Mouse (Mus musculus) embryonic facial prominence, embryonic 12.5 days (tissue): ENCODE data around the gene Tgfbr3l. TPM values are rescaled to one million over a fixed set of nuclear protein-coding genes. Genes with fewer than 3 reads are reported as not detected.

Source experiments
- ATAC-seq: fragments of 200-750 bp; cut with Nextera tagmentation; 2 replicates; pipeline ENCODE4 v1.8.0; 2017; ENCODE audit not compliant: insufficient number of reproducible peaks, insufficient read depth, low FRiP score, low TSS enrichment
- H3K27ac ChIP-seq: fragments of 300-500 bp; sonication (generic); 2 replicates; pipeline ENCODE4 v1.5.1; 2016; ENCODE audit warnings: mild to moderate bottlenecking
- H3K27me3 ChIP-seq: fragments of 300-500 bp; sonication (generic); 2 replicates; pipeline ENCODE4 v1.6.1; 2016; ENCODE audit warnings: mild to moderate bottlenecking, moderate library complexity
- H3K36me3 ChIP-seq: fragments of 300-500 bp; sonication (generic); 2 replicates; pipeline ENCODE4 v1.6.1; 2016; ENCODE audit warnings: mild to moderate bottlenecking
- H3K4me1 ChIP-seq: fragments of 300-500 bp; sonication (generic); 2 replicates; pipeline ENCODE4 v1.6.1; 2016
- H3K4me2 ChIP-seq: fragments of 300-500 bp; sonication (generic); replicated peaks from 2 replicates; pipeline ENCODE4 v1.6.1; 2016; ENCODE audit warnings: mild to moderate bottlenecking, moderate library complexity
- H3K4me3 ChIP-seq: fragments of 300-500 bp; sonication (generic); 2 replicates; pipeline ENCODE4 v1.5.1; 2016; ENCODE audit warnings: mild to moderate bottlenecking
- H3K9ac ChIP-seq: fragments of 300-500 bp; sonication (generic); 2 replicates; pipeline ENCODE4 v1.6.1; 2016; ENCODE audit warnings: mild to moderate bottlenecking, moderate library complexity
- H3K9me3 ChIP-seq: fragments of 300-500 bp; sonication (generic); 2 replicates; pipeline ENCODE4 v1.6.1; 2016; ENCODE audit warnings: mild to moderate bottlenecking, moderate library complexity
- WGBS: fragments of 180-500 bp; shearing (Covaris S2); methylation state at CpG from one replicate; pipeline ENCODE4 v1.1.7; 2016; 5-methylcytosine and 5-hydroxymethylcytosine counted together
- polyA plus RNA-seq: library from polyadenylated mRNA; unstranded; fragments of >200 nt; fragmentation: Nextera tagmentation; extraction: Ambion mirVana; gene quantifications from 2 replicates; pipeline ENCODE4 v1.2.1, GENCODE M21; 2016

The Tgfbr3l gene
- polyA plus RNA-seq, 1 experiment from 2014 or later: 6.5 TPM

GRCm38 (mm10) chr8:4238434-4239192, 9.4 kb upstream of the Tgfbr3l start, which contains the start of the genes Map2k7 and Gm49320:
TSS of gene Map2k7 (plus strand) at chr8:4238740.
TSS of gene Gm49320 (plus strand) at chr8:4238865.
- Histone ChIP-seq H3K9ac (peak within 1 kb of the TSS; percentile 88), H3K27me3 (no peaks in the 10 kb centered on the region), H3K36me3 (peaks cover 26% of the 10 kb centered on the region), H3K4me3 (peak within 1 kb of the TSS; percentile 86), H3K27ac (peak within 1 kb of the TSS; percentile 96), H3K4me1 (peaks cover 20% of the 10 kb centered on the region), H3K4me2 (peak within 1 kb of the TSS; percentile 83), H3K9me3 (no peaks in the 10 kb centered on the region)
- peak; percentile 92 for ATAC-seq
- under 1% methylated on average over 64 of the region's 71 CpGs for WGBS

GRCm38 (mm10) chr8:4239193-4239890, 8.7 kb upstream of the Tgfbr3l start:
- Histone ChIP-seq H3K4me3 (peak overlapping the region; percentile 86), H3K27ac (peak overlapping the region; percentile 96), H3K4me1 (peaks cover 20% of the 10 kb centered on the region), H3K4me2 (peak overlapping the region; percentile 83), H3K9me3 (no peaks in the 10 kb centered on the region), H3K27me3 (no peaks in the 10 kb centered on the region), H3K9ac (peak overlapping the region; percentile 88), H3K36me3 (peaks cover 33% of the 10 kb centered on the region)
- WGBS: 16% methylated on average over 19 of the region's 19 CpGs
- ATAC-seq: peak; percentile 1; the same call in 1 of the 2 replicates

- WGBS: 95% methylated on average over 5 of the region's 5 CpGs
- Histone ChIP-seq H3K36me3 (peaks cover 86% of the 10 kb centered on the region), H3K27ac (no peak overlapping the region)
These were observed 3.0 kb upstream of the Tgfbr3l start for GRCm38 (mm10) chr8:4245061-4245460.

GRCm38 (mm10) chr8:4245737-4246136, 2.3 kb upstream of the Tgfbr3l start:
- Histone ChIP-seq H3K4me3 (no peak overlapping the region), H3K4me2 (no peak overlapping the region), H3K9me3 (no peaks in the 10 kb centered on the region), H3K9ac (no peak overlapping the region), H3K4me1 (peaks cover 24% of the 10 kb centered on the region), H3K27ac (no peak overlapping the region), H3K27me3 (no peaks in the 10 kb centered on the region), H3K36me3 (peaks cover 86% of the 10 kb centered on the region)
- no peak for ATAC-seq
- 82% methylated on average over 13 of the region's 13 CpGs for WGBS

More at GRCm38 (mm10) chr8:4245061-4245460, 3.0 kb upstream of the Tgfbr3l start:
- H3K4me2 ChIP-seq: no peak overlapping the region
- H3K27me3 ChIP-seq: no peaks in the 10 kb centered on the region
- peaks cover 22% of the 10 kb centered on the region for H3K4me1 ChIP-seq
- ATAC-seq: no peak
- H3K9ac ChIP-seq: no peak overlapping the region
- no peak overlapping the region for H3K4me3 ChIP-seq
- no peaks in the 10 kb centered on the region for H3K9me3 ChIP-seq

GRCm38 (mm10) chr8:4247241-4247640, 773 bp upstream of the Tgfbr3l start:
- H3K4me1 ChIP-seq: peaks cover 22% of the 10 kb centered on the region
- H3K9ac ChIP-seq: no peak overlapping the region
- no peaks in the 10 kb centered on the region for H3K27me3 ChIP-seq
- H3K9me3 ChIP-seq: no peaks in the 10 kb centered on the region
- H3K36me3 ChIP-seq: peaks cover 74% of the 10 kb centered on the region
- no peak overlapping the region for H3K4me2 ChIP-seq
- ATAC-seq: no peak
- no peak overlapping the region for H3K4me3 ChIP-seq
- H3K27ac ChIP-seq: no peak overlapping the region
- 89% methylated on average over 8 of the region's 8 CpGs for WGBS

- H3K4me2 ChIP-seq: peak overlapping the region; percentile 11; the same call in 1 of the 2 replicates
- H3K36me3 ChIP-seq: peaks cover 55% of the 10 kb centered on the region
- H3K4me1 ChIP-seq: peaks cover 28% of the 10 kb centered on the region
- no peaks in the 10 kb centered on the region for H3K27me3 ChIP-seq
- no peak overlapping the region for H3K4me3 ChIP-seq
- 15% methylated on average over 29 of the region's 29 CpGs for WGBS
- no peaks in the 10 kb centered on the region for H3K9me3 ChIP-seq
- H3K9ac ChIP-seq: peak overlapping the region; percentile 24; the same call in 1 of the 2 replicates
- H3K27ac ChIP-seq: 0 out of 2 replicates have a peak overlapping the region, but pooled peaks have one; percentile 17
- no peak for ATAC-seq
These were observed 1.2 kb downstream of the Tgfbr3l start for GRCm38 (mm10) chr8:4249213-4249612.

GRCm38 (mm10) chr8:4250306-4250970, 2.4 kb downstream of the Tgfbr3l start:
- Histone ChIP-seq H3K27me3 (no peaks in the 10 kb centered on the region), H3K9ac (no peak overlapping the region), H3K4me1 (peaks cover 31% of the 10 kb centered on the region), H3K9me3 (no peaks in the 10 kb centered on the region), H3K27ac (no peak overlapping the region), H3K4me3 (no peak overlapping the region), H3K36me3 (peaks cover 55% of the 10 kb centered on the region), H3K4me2 (0 out of 2 replicates have a peak overlapping the region, but pooled peaks have one; percentile 0)
- 32% methylated on average over 26 of the region's 26 CpGs for WGBS
- no peak for ATAC-seq

- Histone ChIP-seq H3K27ac (0 out of 2 replicates have a peak overlapping the region, but pooled peaks have one; percentile 94), H3K9me3 (no peaks in the 10 kb centered on the region), H3K4me3 (peak overlapping the region; percentile 82), H3K36me3 (peaks cover 55% of the 10 kb centered on the region), H3K4me2 (peak overlapping the region; percentile 77), H3K9ac (peak overlapping the region; percentile 85; the same call in 1 of the 2 replicates), H3K27me3 (no peaks in the 10 kb centered on the region), H3K4me1 (peaks cover 34% of the 10 kb centered on the region)
- no peak for ATAC-seq
- WGBS: 46% methylated on average over 8 of the region's 8 CpGs
These were observed 4.2 kb downstream of the Tgfbr3l start for GRCm38 (mm10) chr8:4252116-4252760.

GRCm38 (mm10) chr8:4252934-4253841, 5.2 kb downstream of the Tgfbr3l start, which contains the start of gene Snapc2:
TSS of gene Snapc2 (plus strand) at chr8:4253080.
- Histone ChIP-seq H3K27ac (peak within 1 kb of the TSS; percentile 94), H3K27me3 (no peaks in the 10 kb centered on the region), H3K36me3 (peaks cover 49% of the 10 kb centered on the region), H3K4me3 (peak within 1 kb of the TSS; percentile 82), H3K4me2 (peak within 1 kb of the TSS; percentile 77), H3K9ac (peak within 1 kb of the TSS; percentile 85), H3K9me3 (no peaks in the 10 kb centered on the region), H3K4me1 (peaks cover 44% of the 10 kb centered on the region)
- peak; percentile 80 for ATAC-seq
- 1% methylated on average over 69 of the region's 69 CpGs for WGBS

- no peak overlapping the region for H3K9ac ChIP-seq
- H3K36me3 ChIP-seq: peaks cover 42% of the 10 kb centered on the region
- H3K4me2 ChIP-seq: peak overlapping the region; percentile 77
- H3K27me3 ChIP-seq: no peaks in the 10 kb centered on the region
- H3K4me1 ChIP-seq: peaks cover 37% of the 10 kb centered on the region
- no peaks in the 10 kb centered on the region for H3K9me3 ChIP-seq
- WGBS: 65% methylated on average over 6 of the region's 6 CpGs
- no peak for ATAC-seq
- H3K27ac ChIP-seq: 0 out of 2 replicates have a peak overlapping the region, but pooled peaks have one; percentile 30
- peak overlapping the region; percentile 82 for H3K4me3 ChIP-seq
These were observed 6.0 kb downstream of the Tgfbr3l start for GRCm38 (mm10) chr8:4254001-4254400.
